Mouse (Mus musculus) ovary, adult 10 weeks (tissue): ENCODE data around the gene Sult2a8. TPM values are rescaled to one million over a fixed set of nuclear protein-coding genes. Genes with fewer than 3 reads are reported as not detected.

Experiments
- polyA plus RNA-seq: library from polyadenylated mRNA; stranded (reverse); fragments of 350-450 nt; fragmentation: Illumina TruSeq; extraction: RNeasy Lipid Tissue Mini Kit (QIAGEN cat#74804); gene quantifications from one replicate; pipeline ENCODE4 v1.2.3, GENCODE M21; 2014

Gene Sult2a8
- not detected for polyA plus RNA-seq

DNA sequence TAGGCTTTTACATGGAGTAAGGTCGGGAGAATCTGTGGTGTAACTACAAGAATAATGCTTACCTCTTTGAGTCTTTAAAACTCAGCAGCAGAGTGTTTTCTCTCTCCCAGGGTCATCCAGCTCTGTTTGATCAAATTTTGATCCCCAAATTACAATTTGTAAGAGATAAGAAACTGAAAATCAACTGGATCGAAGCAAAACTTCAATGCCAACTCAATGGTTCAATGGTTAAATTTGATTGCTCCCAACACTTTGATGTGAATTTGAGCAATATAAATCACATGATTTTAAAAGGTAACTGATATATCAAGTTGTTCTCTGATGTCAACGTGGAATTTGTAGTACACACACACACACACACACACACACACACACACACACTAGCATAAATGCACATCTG, at the start of gene Sult2a8:
Gene Sult2a8, minus strand, starts transcription at position 236 of the 400 bp plus-strand sequence.

DNA sequence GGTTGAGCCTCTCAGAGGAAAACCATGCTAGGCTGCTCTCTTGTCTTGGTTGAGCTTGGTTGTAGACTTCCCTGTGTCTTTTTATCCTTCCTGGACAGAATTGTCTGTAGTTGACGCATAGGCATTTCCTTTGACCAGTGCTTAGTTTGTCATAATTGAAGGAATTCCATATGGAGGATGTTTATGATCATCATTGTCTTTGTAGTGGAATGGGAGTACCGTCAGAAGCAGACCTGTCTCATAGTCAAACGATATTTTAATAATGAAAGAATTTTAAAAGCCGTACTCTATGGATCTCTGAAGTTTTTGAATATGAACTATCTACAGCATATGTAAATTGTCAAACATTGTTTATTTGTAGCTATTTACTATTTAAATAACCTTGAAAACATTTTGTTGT, 47.6 kb upstream of the Sult2a8 start, which contains the start of gene Sult2a7:
Gene Sult2a7, minus strand, starts transcription at position 101 of the 400 bp plus-strand sequence.

Other genes starting within 250 kb of the Sult2a8 start
- gene Sult2a6, start 191.9 kb downstream of the Sult2a8 start, polyA plus RNA-seq, result not detected
- not detected for gene Obox8, start 113.2 kb downstream of the Sult2a8 start, polyA plus RNA-seq
- not detected for gene Sult2a7, start 47.5 kb upstream of the Sult2a8 start, polyA plus RNA-seq
- gene Vmn1r90, start 116.7 kb upstream of the Sult2a8 start, polyA plus RNA-seq, result 0.26 TPM
- gene Obox7, start 212.7 kb upstream of the Sult2a8 start, polyA plus RNA-seq, result 11.9 TPM